Mouse (Mus musculus) T-helper 2 cell (primary cell): Measurements from ENCODE around the gene Lrba.

Experiments used
- in situ Hi-C: fragments of 300-600 bp; cut with MboI, MseI; formaldehyde crosslinking; loops from one replicate; pipeline ENCODE4 v1.15.1; 2025; ENCODE audit warnings: high pct_unique_total_duplicates

The Lrba gene

GRCm38 (mm10) chr3:86754595-86755557, 530.4 kb downstream of the Lrba start:
- in situ Hi-C loops, result no loop called here

- in situ Hi-C loops, result no loop called here
Measured at GRCm38 (mm10) chr3:86756548-86756947, 532.1 kb downstream of the Lrba start.

GRCm38 (mm10) chr3:86758727-86759126, 534.2 kb downstream of the Lrba start:
- in situ Hi-C loops, result no loop called here

- in situ Hi-C loops, result no loop called here
Measured at GRCm38 (mm10) chr3:86759383-86759782, 534.9 kb downstream of the Lrba start.

GRCm38 (mm10) chr3:86759834-86760233, 535.4 kb downstream of the Lrba start:
- in situ Hi-C loops, result no loop called here

GRCm38 (mm10) chr3:86760474-86760873, 536.0 kb downstream of the Lrba start:
- in situ Hi-C loops, result no loop called here

GRCm38 (mm10) chr3:86761095-86762035, 536.9 kb downstream of the Lrba start:
- in situ Hi-C loops, result no loop called here

GRCm38 (mm10) chr3:86762036-86762415, 537.5 kb downstream of the Lrba start:
- in situ Hi-C loops, result no loop called here

- in situ Hi-C loops, result no loop called here
Measured at GRCm38 (mm10) chr3:86762456-86762855, 538.0 kb downstream of the Lrba start.

GRCm38 (mm10) chr3:86768553-86768952, 544.1 kb downstream of the Lrba start:
- in situ Hi-C loops, result no loop called here

- in situ Hi-C loops, result no loop called here
Measured at GRCm38 (mm10) chr3:86768969-86769368, 544.5 kb downstream of the Lrba start.

- in situ Hi-C loops, result no loop called here
Measured at GRCm38 (mm10) chr3:86774566-86775443, 550.3 kb downstream of the Lrba start.

GRCm38 (mm10) chr3:86775444-86775828, 551.0 kb downstream of the Lrba start:
- in situ Hi-C loops, result no loop called here

- in situ Hi-C loops, result no loop called here
Measured at GRCm38 (mm10) chr3:86779704-86780103, 555.2 kb downstream of the Lrba start.

GRCm38 (mm10) chr3:86784051-86784450, 559.6 kb downstream of the Lrba start:
- in situ Hi-C loops, result no loop called here

GRCm38 (mm10) chr3:86784930-86785329, 560.5 kb downstream of the Lrba start:
- in situ Hi-C loops, result no loop called here

GRCm38 (mm10) chr3:86786280-86786679, 561.8 kb downstream of the Lrba start:
- in situ Hi-C loops, result no loop called here

- in situ Hi-C loops, result no loop called here
Measured at GRCm38 (mm10) chr3:86786845-86787351, 562.4 kb downstream of the Lrba start.

GRCm38 (mm10) chr3:86787423-86788123, 563.1 kb downstream of the Lrba start:
- in situ Hi-C loops, result no loop called here

GRCm38 (mm10) chr3:86788711-86789110, 564.2 kb downstream of the Lrba start:
- in situ Hi-C loops, result no loop called here
